Mouse (Mus musculus) intestine, embryonic 14.5 days (tissue): ENCODE data around the gene Grin2b. TPM values are rescaled to one million over a fixed set of nuclear protein-coding genes. Genes with fewer than 3 reads are reported as not detected.

ENCODE experiments used
- ATAC-seq: fragments of 200-750 bp; cut with Nextera tagmentation; replicated peaks from 2 replicates; pipeline ENCODE4 v1.8.0; 2017; ENCODE audit warnings: low read depth, moderate number of reproducible peaks, moderate TSS enrichment, moderate library complexity; ENCODE audit not compliant: low FRiP score, low TSS enrichment
- DNase-seq: peaks from one replicate; pipeline ENCODE4 v3.0.0-alpha.2; 2018; ENCODE audit warnings: low spot score
- H3K27ac ChIP-seq: fragments of 300-500 bp; sonication (generic); 2 replicates; pipeline ENCODE4 v1.5.1; 2014; ENCODE audit warnings: low read depth, mild to moderate bottlenecking, control low read depth
- H3K27me3 ChIP-seq: fragments of 300-500 bp; sonication (generic); replicated peaks from 2 replicates; pipeline ENCODE4 v1.6.1; 2014; ENCODE audit warnings: low read length, control low read depth; ENCODE audit not compliant: control insufficient read depth, insufficient read depth
- H3K36me3 ChIP-seq: fragments of 300-500 bp; sonication (generic); 2 replicates; pipeline ENCODE4 v1.6.1; 2014; ENCODE audit warnings: low read length, control low read depth; ENCODE audit not compliant: control insufficient read depth, insufficient read depth
- H3K4me1 ChIP-seq: fragments of 300-500 bp; sonication (generic); replicated peaks from 2 replicates; pipeline ENCODE4 v1.6.1; 2014; ENCODE audit warnings: low read length, control low read depth, mixed read lengths; ENCODE audit not compliant: control insufficient read depth, insufficient read depth
- H3K4me2 ChIP-seq: fragments of 300-500 bp; sonication (generic); 2 replicates; pipeline ENCODE4 v1.6.1; 2014; ENCODE audit warnings: low read length
- H3K4me3 ChIP-seq: fragments of 300-500 bp; sonication (generic); 2 replicates; pipeline ENCODE4 v1.5.1; 2014; ENCODE audit warnings: low read depth, low read length, control low read depth, mixed read lengths
- H3K9ac ChIP-seq: fragments of 300-500 bp; sonication (generic); 2 replicates; pipeline ENCODE4 v1.6.1; 2014; ENCODE audit warnings: mild to moderate bottlenecking, low read length
- H3K9me3 ChIP-seq: fragments of 300-500 bp; sonication (generic); 2 replicates; pipeline ENCODE4 v1.6.1; 2016; ENCODE audit warnings: low read length, control low read depth; ENCODE audit not compliant: control insufficient read depth
- WGBS: fragments of 180-500 bp; shearing (Covaris S2); extraction: QIAGEN DNeasy Blood & Tissue Kit; methylation state at CpG from one replicate; pipeline ENCODE4 v1.1.7; 2014; 5-methylcytosine and 5-hydroxymethylcytosine counted together
- polyA plus RNA-seq: library from polyadenylated mRNA; unstranded; fragments of >200 nt; fragmentation: Nextera tagmentation; extraction: Ambion mirVana; gene quantifications from 2 replicates; pipeline ENCODE4 v1.2.1, GENCODE M21; 2014

The Grin2b gene
- polyA plus RNA-seq, 1 experiment from 2014 or later = 0.77 TPM

GRCm38 (mm10) chr6:136122593-136122992 lies 50.7 kb downstream of the Grin2b start:
- Histone ChIP-seq H3K27me3 (no peaks in the 10 kb centered on the region), H3K9ac (no peak overlapping the region), H3K4me2 (no peak overlapping the region), H3K36me3 (no peaks in the 10 kb centered on the region), H3K4me1 (no peaks in the 10 kb centered on the region), H3K4me3 (no peak overlapping the region), H3K9me3 (no peaks in the 10 kb centered on the region), H3K27ac (no peak overlapping the region)
- no peak for ATAC-seq
- WGBS = 74% methylated on average over 3 of the region's 3 CpGs
- no peak for DNase-seq

GRCm38 (mm10) chr6:136117390-136117789 lies 55.9 kb downstream of the Grin2b start:
- WGBS = 87% methylated on average over 3 of the region's 3 CpGs
- no peaks in the 10 kb centered on the region for H3K36me3 ChIP-seq
- no peak overlapping the region for H3K9ac ChIP-seq
- H3K27ac ChIP-seq = no peak overlapping the region
- ATAC-seq (no peak), DNase-seq (no peak)
- H3K4me1 ChIP-seq = no peaks in the 10 kb centered on the region
- H3K4me2 ChIP-seq = no peak overlapping the region
- H3K27me3 ChIP-seq = no peaks in the 10 kb centered on the region
- no peak overlapping the region for H3K4me3 ChIP-seq
- no peaks in the 10 kb centered on the region for H3K9me3 ChIP-seq

- ATAC-seq = no peak
- no peaks in the 10 kb centered on the region for H3K36me3 ChIP-seq
- no peaks in the 10 kb centered on the region for H3K4me1 ChIP-seq
- no peaks in the 10 kb centered on the region for H3K27me3 ChIP-seq
- no peak overlapping the region for H3K9ac ChIP-seq
- H3K9me3 ChIP-seq = no peaks in the 10 kb centered on the region
- WGBS = 61% methylated on average over 6 of the region's 6 CpGs
- DNase-seq = peak; percentile 42
- H3K4me2 ChIP-seq = no peak overlapping the region
- H3K4me3 ChIP-seq = no peak overlapping the region
- H3K27ac ChIP-seq = no peak overlapping the region
Measured at GRCm38 (mm10) chr6:136113639-136114410, 59.5 kb downstream of the Grin2b start.

- Histone ChIP-seq H3K27ac (no peak overlapping the region), H3K9ac (no peak overlapping the region), H3K36me3 (no peaks in the 10 kb centered on the region), H3K4me3 (no peak overlapping the region), H3K4me2 (no peak overlapping the region), H3K27me3 (no peaks in the 10 kb centered on the region), H3K9me3 (no peaks in the 10 kb centered on the region), H3K4me1 (no peaks in the 10 kb centered on the region)
- DNase-seq (peak; percentile 40), ATAC-seq (no peak)
- 79% methylated on average over 6 of the region's 6 CpGs for WGBS
Measured at GRCm38 (mm10) chr6:136109172-136109571, 64.1 kb downstream of the Grin2b start.

- Histone ChIP-seq H3K4me3 (no peak overlapping the region), H3K27ac (no peak overlapping the region), H3K4me1 (no peaks in the 10 kb centered on the region), H3K9me3 (no peaks in the 10 kb centered on the region), H3K36me3 (no peaks in the 10 kb centered on the region), H3K4me2 (no peak overlapping the region), H3K9ac (no peak overlapping the region), H3K27me3 (no peaks in the 10 kb centered on the region)
- DNase-seq = peak; percentile 29
- 85% methylated on average over 3 of the region's 3 CpGs for WGBS
- no peak for ATAC-seq
Measured at GRCm38 (mm10) chr6:136108466-136108865, 64.8 kb downstream of the Grin2b start.

GRCm38 (mm10) chr6:136105221-136105620 lies 68.1 kb downstream of the Grin2b start:
- Histone ChIP-seq H3K27ac (no peak overlapping the region), H3K36me3 (no peaks in the 10 kb centered on the region), H3K9me3 (0 out of 2 replicates have a peak, but pooled peaks cover 3% of the 10 kb centered on the region), H3K4me3 (no peak overlapping the region), H3K4me1 (no peaks in the 10 kb centered on the region), H3K9ac (no peak overlapping the region), H3K4me2 (no peak overlapping the region), H3K27me3 (no peaks in the 10 kb centered on the region)
- WGBS = 76% methylated on average over 2 of the region's 2 CpGs
- ATAC-seq (no peak), DNase-seq (peak; percentile 13)

- Histone ChIP-seq H3K9me3 (0 out of 2 replicates have a peak, but pooled peaks cover 3% of the 10 kb centered on the region), H3K4me2 (no peak overlapping the region), H3K36me3 (no peaks in the 10 kb centered on the region), H3K27me3 (no peaks in the 10 kb centered on the region), H3K9ac (no peak overlapping the region), H3K27ac (no peak overlapping the region), H3K4me1 (no peaks in the 10 kb centered on the region), H3K4me3 (no peak overlapping the region)
- ATAC-seq (no peak), DNase-seq (peak; percentile 32)
- 79% methylated on average over 5 of the region's 5 CpGs for whole genome bisulfite sequencing
Measured at GRCm38 (mm10) chr6:136100241-136100640, 73.1 kb downstream of the Grin2b start.

GRCm38 (mm10) chr6:136096269-136096668 lies 77.0 kb downstream of the Grin2b start:
- Histone ChIP-seq H3K27me3 (no peaks in the 10 kb centered on the region), H3K36me3 (no peaks in the 10 kb centered on the region), H3K9me3 (no peaks in the 10 kb centered on the region), H3K9ac (no peak overlapping the region), H3K4me2 (no peak overlapping the region), H3K4me3 (no peak overlapping the region), H3K4me1 (no peaks in the 10 kb centered on the region), H3K27ac (no peak overlapping the region)
- ATAC-seq (no peak), DNase-seq (no peak)
- WGBS = 33% methylated on average over 1 of the region's 1 CpGs
